Mouse (Mus musculus): ENCODE measurements around the gene Med18.
"Not testable (repeated sequence)": the region's sequence is repeated elsewhere in the genome, so short reads cannot be mapped to it uniquely, and the experiment has no call there.

Gene Med18

DNA sequence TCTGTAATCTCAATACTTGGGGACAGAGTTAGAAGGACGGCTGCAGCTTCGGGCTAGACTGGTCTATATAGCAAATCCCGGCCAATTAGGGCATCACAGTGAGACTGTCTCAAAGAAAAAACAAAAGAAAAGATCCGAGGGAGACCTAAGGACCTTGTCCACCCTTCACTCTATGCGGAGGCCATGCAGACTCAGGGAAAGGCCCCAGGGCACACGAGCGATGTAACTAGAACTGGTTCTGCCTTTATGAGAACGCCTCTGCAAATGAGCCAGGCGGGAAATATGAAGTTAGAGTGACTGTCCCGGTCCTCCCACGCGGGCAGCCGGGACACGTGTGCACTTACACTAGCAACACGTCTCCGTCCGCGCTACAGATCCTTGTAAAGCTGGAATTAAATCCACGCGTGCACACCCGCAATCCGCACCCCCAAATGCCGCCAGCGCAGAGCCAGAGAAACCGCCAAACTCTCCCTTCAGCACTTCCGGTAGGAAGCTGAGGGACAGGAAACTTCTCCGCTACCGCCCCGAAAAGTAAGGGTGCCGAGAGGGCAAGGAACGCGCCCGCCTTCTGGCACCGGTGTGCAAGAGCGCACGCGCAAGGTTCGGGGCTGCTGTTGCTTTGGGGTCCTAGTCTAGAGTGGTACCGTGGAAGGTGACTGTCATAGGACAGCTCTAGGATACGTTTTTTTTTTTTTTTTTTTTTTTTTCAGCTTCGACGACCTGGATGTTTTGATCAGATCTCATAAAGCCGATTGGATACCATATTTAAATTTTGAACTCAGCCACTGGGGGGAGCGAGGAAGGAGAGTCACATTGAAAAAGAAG, at the start of gene Med18:
Gene Med18 (minus strand): TSS at position 492 of the 825 bp plus-strand sequence.
- DNase-seq: peak; percentile 94 to 95

DNA sequence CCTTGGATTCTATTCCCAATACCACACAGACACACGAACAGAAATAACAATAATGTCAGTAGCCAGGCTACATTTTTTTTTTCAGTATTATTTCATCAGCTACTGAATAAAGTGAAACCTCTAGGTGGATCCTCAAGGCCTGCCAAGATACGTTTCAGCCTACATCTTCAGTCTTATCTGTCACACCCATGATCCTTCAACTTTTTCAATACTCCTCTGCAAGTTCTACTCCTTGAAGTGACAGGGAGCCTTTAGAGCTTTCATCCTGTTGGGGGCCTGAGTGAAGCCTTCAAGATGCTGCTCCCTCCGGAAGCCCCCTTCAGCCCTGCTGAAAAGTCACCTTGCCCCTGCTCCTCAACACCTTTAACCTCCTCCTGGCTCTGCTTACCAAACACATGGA, 48.4 kb upstream of the Med18 start:
- no peak for DNase-seq

- peak; percentile 96 to 98 for DNase-seq
These were observed 46.7 kb upstream of the Med18 start, which contains the start of gene Sesn2 for GRCm38 (mm10) chr4:132510352-132510798. Gene Sesn2 (minus strand): TSS chr4:132510501.

DNA sequence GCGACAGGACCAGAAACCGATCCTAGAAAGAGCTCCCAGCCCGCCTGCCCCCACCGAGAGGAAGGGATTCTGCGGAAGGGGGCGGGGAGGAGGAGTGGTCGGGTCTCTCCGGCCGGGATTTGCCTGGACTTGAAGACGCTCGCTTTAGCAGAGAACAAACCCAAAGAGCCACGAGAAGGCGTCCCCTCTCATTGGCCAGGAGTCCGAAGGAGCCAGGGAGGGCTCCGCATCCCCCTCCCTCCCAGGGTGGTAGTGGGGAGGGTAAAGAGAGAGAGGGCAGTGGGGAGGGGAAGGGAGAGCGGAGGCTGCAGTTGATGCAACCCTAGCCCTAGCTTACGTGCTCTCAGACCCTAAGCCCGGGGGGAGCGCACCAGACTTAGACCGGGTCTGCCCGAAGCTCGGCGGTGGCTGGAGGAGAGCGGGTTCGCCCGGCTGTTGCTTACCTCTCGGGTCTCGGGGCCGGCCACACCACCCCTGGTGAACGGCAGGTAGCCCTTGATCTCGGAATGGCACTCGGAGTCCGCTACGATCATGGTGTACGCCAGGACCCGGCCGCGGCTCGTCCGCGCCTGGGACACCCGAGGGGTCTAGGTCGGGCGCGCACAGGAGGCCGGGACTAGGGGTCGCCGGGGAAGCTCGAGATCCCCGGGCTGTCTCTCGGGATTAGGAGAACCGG, 46.0 kb upstream of the Med18 start:
- DNase-seq: peak; percentile 45 to 54

DNA sequence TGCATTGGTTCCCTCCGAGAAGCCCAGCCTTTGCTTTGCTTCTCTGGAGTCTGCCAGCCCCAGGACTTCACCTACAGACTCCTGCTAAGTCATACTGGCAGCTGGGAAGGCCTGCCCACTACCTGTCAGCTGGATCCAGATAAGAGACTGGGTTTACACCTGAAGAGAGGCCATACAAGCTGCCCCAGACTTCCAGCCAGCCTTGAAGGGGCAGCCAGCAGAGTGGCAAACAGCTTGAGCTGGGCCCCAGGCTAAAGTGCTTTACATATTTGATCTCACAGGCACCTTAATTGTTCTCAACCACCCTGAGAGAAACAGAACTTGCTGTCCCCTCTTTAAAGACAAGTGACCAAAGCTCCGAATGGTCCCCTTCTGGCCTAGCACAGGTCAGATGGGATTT, 43.5 kb upstream of the Med18 start:
- DNase-seq: no peak

DNA sequence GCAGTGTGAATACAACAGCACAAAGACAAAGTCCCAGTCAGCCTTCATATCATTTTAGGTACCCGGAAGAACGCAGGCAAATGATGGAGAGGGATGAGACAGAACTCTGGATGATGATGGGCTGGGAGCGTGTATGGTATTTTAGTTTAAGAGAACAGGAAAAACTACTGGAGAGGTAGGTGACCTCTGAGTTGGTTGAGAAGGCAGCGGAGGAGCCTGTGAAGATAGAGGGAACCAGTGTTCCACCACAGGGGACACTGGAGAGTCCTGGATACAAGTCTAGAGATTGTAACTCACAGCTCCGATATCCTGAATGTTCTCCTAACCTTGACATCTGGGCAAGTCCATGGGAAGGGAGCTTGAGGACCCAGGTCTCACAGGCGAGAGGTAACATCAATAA, 42.5 kb upstream of the Med18 start:
- no peak for DNase-seq

- no peak for DNase-seq
These were observed 42.1 kb upstream of the Med18 start for GRCm38 (mm10) chr4:132505800-132506199.

- DNase-seq: no peak
These were observed 41.5 kb upstream of the Med18 start for GRCm38 (mm10) chr4:132505034-132505738.

DNA sequence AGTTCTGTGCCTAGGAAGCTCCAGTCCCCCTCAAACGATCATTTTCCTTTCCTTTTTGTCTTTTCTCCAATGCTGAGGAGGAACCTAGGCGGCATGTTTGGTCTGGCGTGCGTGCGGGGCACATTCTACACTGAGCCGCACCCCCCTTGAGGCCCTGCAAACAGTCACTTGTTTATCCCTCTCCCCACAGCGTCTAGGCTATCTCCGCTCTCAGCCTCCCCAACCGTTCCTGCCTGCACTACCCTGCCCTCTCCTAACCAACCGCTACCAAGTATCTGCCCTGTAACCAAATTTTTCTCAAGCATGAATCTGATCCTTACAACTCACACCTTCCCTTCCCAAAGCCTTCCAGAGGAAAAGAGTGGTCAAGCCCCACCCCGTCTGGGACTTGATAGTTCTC, 39.6 kb upstream of the Med18 start:
- no peak for DNase-seq

GRCm38 (mm10) chr4:132501639-132502038, 37.9 kb upstream of the Med18 start:
- DNase-seq: no peak

DNA sequence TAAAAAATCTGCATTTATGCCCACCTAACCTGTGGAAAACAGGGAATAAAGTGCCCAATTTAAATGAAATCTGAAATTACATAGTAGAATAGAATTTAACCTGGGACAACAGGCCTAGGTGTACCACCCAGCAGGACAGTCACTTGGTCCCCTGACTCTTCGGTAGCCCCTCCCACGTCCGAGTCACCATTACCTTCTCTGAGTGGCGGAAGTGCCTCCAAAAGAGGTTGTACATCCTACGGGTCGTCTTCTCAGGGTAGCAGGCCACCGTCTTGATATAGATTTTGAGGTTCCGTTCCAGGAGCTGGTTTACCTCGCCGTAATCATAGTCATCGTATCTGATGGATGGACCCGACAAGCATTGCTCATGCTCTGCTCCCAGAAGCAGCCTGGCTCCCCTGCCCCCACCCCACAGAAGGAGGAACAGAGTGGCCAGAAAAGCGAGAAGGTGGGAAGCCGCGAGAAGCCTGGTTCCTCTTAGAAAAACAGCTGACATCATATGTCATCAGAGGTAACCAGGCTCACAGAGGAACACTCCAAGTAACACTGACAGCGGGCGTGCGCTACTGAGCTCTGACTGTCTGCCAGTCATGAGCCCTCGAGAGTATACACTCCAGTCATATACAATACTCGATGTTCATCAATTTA, 30.7 kb upstream of the Med18 start:
- no peak for DNase-seq

DNA sequence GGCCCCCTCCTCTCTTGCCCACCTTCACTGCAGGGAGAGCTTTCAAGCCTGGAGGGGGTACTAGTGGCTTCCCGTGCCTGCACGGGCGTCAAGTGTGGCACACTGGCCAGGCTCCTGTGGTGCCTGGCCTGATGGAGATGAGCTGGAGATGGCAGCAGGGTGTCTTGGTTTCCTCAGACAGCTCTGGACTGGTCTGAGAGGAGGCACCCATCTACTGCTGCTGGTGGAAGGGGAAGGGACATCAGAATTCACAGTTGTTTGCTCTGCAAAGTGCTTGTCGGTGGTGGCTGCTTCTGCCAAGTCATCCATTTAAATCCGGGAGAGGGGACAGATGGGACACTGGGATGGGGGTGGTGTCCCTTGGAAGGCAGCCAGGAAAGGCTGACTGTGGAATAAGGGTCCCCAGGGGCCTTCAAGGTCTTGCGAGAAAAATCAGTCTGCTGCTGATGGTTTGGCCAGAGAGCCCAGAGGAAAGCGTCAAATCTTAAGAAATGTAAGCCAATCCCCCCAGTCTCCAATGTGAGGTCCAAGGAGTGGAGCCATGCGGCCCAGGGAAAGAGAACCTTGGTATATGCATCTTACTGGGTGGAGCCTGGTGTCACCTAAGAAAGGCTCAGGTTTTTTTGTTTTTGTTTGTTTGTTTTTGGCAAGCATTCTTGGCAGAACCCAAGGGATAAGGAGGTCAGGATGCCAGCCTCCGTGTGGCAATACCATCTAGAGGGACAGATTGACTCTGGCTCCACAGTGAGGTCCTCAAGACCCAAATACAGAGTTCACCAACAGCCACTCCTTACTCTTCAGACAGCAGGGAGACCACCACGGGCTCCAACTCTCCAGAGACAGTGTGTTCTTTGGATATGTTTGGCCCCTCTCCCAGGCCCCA, 28.7 kb upstream of the Med18 start:
- no peak for DNase-seq

DNA sequence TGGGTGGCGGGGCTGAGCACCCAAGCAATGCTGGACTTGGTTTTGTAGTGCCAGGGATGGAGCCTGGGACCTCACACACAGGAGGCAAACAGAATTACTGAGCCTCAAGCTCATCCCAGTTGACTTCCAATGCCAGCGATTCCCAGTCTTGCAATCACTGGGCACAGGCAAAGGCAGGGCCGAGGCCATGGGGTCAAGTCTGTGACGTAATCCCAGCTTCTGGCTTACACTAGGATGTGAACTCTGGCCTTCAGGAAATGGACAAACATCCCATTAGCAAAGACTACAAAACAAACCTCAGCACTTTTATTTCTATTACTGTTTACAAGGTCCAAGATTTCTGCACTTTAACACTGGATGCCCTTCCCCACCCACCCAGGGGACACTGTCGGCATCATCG, 28.0 kb upstream of the Med18 start:
- DNase-seq: no peak

DNA sequence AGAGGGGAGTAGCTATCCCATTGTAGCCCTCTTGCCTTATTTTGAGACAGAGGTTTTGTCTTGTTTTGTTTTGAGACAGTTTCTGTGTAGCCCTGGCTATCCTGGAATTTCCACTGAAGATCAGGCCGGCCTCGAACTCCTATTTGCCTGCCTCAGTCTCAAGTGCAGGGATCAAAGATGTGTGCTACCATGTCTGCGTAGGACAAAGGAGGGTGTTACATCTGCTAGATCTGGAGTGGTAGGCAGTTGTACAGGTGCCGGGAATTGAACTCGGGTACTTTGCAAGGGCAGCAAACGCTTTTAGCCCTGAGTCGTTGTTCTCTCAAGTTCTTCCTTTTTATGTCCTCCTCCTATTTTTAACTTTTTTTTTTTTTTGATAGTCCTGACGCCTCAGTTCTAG, 27.3 kb upstream of the Med18 start:
- DNase-seq: no peak

- DNase-seq: no peak
These were observed 26.7 kb upstream of the Med18 start for GRCm38 (mm10) chr4:132490273-132491010.

DNA sequence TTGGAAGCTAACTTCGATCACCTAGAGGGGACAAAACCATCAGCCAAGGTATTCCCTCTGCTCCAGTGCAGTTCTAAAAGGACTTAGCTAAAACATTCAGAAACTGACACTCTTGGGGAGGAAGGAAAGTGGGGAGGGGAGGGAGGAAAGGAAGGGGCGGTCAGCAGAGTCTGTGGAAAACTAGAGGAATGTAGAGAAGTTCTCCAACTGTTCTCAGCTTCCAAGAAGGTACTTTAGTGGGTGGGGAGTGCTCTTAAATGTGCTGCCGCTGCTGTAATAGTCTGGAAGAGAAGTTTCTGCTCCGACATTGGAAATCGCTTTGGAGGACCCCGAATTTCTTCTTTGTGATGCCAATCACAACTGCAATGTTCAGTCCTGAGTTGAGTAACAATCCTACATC, 25.3 kb upstream of the Med18 start:
- DNase-seq: no peak

DNA sequence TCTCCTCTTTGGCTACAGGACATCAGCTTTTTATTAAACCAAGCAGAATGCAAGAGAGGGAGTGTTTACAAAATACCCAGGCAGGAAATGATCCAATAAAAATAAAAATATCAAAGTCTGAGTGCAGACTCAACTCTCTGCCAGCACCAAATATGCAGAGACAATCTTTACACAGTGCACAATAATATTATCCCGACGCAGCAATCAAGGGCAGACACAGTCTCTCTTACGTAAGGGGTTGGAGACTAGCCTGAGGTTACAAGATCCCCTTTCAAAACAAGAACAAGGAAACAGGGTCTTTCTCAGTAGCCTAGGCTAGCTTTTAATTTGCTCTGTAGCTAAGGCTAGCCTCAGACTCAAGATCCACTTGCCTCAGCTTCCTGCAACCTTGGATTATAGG, 24.8 kb upstream of the Med18 start:
- no peak for DNase-seq

DNA sequence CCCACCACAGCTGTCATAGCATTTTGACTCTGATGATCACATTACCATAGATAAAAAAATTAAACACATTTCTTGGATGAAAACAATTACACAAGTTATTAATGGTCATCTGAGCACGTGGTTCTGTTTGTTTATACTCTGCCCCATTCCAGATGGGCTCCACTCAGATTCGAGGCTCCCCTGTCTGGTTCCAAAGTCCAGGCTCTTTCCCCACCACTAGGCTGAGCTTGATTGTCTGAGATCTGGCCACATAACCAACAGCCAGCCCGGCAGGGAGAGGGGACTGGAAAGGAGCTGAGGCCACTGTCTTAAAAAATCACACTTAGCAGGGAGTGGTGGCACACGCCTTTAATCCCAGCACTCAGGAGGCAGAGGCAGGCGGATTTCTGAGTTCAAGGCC, 21.1 kb upstream of the Med18 start:
- DNase-seq: no peak

- no peak for DNase-seq
These were observed 20.5 kb upstream of the Med18 start for GRCm38 (mm10) chr4:132484231-132484630.

DNA sequence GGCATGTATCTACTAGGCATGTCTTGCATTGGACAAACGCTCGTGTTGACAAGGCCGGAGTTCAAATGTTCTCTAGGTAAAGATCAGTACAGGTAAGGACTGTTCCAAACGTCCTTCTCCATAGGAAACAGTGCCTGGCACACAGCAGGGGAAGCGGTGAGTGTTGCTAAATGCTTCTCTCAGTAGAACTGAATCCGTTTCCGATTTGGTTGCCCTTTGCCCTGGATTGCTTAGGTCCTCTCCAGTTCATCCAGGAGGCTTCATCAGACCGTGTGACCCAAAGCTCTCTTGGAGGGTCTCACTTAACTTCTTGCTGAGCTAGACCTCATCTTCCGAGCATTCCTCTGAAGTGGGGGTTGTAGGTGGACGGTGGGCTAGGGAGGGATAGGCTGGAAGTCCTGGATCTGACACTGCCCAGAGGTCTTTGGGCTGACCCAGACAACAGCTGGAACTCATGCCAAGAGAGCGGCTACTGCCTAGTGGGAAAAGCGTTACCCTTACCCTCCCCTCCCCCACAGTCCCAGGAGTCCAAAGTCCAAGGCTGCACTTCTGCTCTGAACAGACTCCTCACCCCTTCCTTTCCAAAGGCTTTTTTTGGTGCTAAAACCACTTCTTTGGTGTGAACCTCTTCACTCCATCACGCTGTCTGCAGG, 19.4 kb upstream of the Med18 start:
- no peak for DNase-seq

DNA sequence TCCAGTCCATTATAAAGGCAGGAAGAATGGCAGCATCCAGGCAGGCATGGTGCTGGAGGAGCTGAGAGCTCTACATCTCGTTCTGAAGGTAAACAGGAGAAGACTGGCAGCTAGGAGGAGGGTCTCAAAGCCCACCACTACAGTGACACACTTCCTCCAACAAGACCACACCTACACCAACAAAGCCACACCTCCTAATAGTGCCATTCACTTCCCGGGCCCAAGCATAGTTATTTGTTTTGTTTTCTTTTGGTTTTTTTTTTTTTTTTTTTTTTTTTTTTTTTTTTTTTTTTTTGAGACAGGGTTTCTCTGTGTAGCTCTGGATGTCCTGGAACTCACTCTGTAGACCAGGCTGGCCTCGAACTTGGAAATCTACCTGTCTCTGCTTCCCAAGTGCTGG, 18.4 kb upstream of the Med18 start:
- DNase-seq: not testable (repeated sequence)
